Mouse (Mus musculus) spleen, postnatal 14 days (tissue): ENCODE results near the gene Nxn.
"Not testable (repeated sequence)": the region's sequence is repeated elsewhere in the genome, so short reads cannot be mapped to it uniquely, and the experiment has no call there.

Experiments used
- DNase-seq, 2 experiments: peaks; one replicate each; pipeline ENCODE4 v3.0.0; 2021 to 2022; ENCODE audit warnings: low spot score in 2 of 2

The Nxn gene

GRCm38 (mm10) chr11:76213841-76214240, 185.1 kb downstream of the Nxn start:
- DNase-seq = no peak

GRCm38 (mm10) chr11:76211595-76211994, 187.3 kb downstream of the Nxn start:
- DNase-seq = not testable (repeated sequence)

GRCm38 (mm10) chr11:76210228-76210985, 188.5 kb downstream of the Nxn start:
- no peak for DNase-seq
